Mouse (Mus musculus): ENCODE data around the gene Dolk. TPM values are rescaled to one million over a fixed set of nuclear protein-coding genes. Genes with fewer than 3 reads are reported as not detected.

Dolk gene
- total and polyA plus RNA-seq, 3 experiments = 18.5 to 21.7 TPM; not detected in 1

DNA sequence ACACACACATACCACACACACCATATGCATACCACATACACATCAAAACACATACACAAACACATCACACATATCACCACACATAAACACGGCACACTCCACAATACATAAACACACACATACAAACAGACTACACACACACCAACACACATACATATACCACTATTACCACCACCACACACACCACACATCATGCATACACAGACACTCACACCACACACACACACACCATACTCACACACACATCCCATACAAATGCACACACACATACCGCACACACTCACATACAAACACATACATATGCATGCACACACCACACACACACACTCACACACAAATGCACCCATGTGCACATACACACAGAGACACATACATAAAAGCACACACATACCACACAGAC lies 18.7 kb downstream of the Dolk start:
- TF ChIP-seq POLR2AphosphoS5 (IDR thresholded peaks at IDR 0.05; ENCODE audit: borderline replicate concordance, low read depth, low read length) = peak; percentile 82; the same call in 1 of the 2 replicates
- no peak for TF ChIP-seq E2F4 (IDR thresholded peaks at IDR 0.05; ENCODE audit: borderline replicate concordance, low read depth, low read length)
- TF ChIP-seq SMC3 (IDR thresholded peaks at IDR 0.05; ENCODE audit: low read depth, low read length) = no peak
- TF ChIP-seq TCF12 (IDR thresholded peaks at IDR 0.05; ENCODE audit: low read depth, low read length) = no peak
- H3K9ac ChIP-seq (ENCODE audit: control insufficient read depth, low read depth, low read length, poor library complexity, severe bottlenecking) = no peak overlapping the region
- no peak for DNase-seq (ENCODE audit: low read depth, low spot score)
- H3K79me2 ChIP-seq (ENCODE audit: control insufficient read depth, insufficient read depth, low read length, poor library complexity) = no peaks in the 10 kb centered on the region; the same call in 1 of the 2 replicates
- peaks cover 0 to 20% of the 10 kb centered on the region in 2 experiments; a peak in 2 of 4 replicates for H3K36me3 ChIP-seq (ENCODE audit: control insufficient read depth in 1 of 2, insufficient read depth in 2 of 2, low read length in 2 of 2)
- H3K9me3 ChIP-seq (replicated peaks; ENCODE audit: insufficient read depth, low read length) = no peaks in the 10 kb centered on the region
- no peak overlapping the region for H3K27ac ChIP-seq (ENCODE audit: control insufficient read depth, low read depth, low read length)
- no peak overlapping the region for H3K4me3 ChIP-seq (ENCODE audit: control insufficient read depth in 1 of 2, insufficient read depth in 1 of 2, low read depth in 2 of 2, low read length in 2 of 2)
- peaks cover 19 to 25% of the 10 kb centered on the region in 2 experiments for H3K4me1 ChIP-seq (ENCODE audit: control insufficient read depth in 1 of 2, insufficient read depth in 2 of 2, low read length in 2 of 2)
- H3K27me3 ChIP-seq (ENCODE audit: control insufficient read depth in 1 of 2, insufficient read depth in 2 of 2, low read length in 2 of 2) = no peaks in the 10 kb centered on the region

DNA sequence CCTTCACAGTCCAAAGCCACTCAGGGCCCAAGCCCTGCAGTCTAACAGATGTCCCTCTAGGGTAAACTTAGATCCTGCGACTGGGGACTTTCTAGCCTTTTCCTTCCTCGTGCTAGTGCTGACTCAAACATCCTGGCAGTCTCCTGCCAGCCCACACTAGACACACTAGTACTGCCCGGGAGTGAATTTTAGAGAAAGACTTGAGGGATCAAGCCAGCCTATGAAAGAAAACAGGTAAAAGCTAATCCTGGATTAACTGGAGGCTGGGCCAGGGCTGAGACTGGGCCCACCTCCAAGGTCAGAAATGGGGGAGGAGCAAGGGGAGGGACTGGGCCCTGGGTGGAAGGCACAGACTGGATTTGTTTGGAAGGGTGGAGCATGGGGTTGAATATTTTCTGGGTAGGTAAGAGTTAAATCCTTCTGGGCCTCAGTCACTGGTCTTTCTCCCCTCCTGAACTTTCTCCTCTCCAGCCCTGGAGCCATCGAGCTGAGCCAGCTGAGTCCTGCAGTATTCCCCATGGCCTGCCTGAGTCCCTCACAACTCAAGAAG lies 19.7 kb downstream of the Dolk start:
- Histone ChIP-seq H3K27ac (ENCODE audit: control insufficient read depth, low read depth, low read length) (peak overlapping the region; percentile 93), H3K4me3 (ENCODE audit: control insufficient read depth in 1 of 2, insufficient read depth in 1 of 2, low read depth in 2 of 2, low read length in 2 of 2) (no peak overlapping the region), H3K36me3 (ENCODE audit: control insufficient read depth in 1 of 2, insufficient read depth in 2 of 2, low read length in 2 of 2) (peaks cover 0 to 20% of the 10 kb centered on the region in 2 experiments; a peak in 3 of 4 replicates), H3K27me3 (ENCODE audit: control insufficient read depth in 1 of 2, insufficient read depth in 2 of 2, low read length in 2 of 2) (no peaks in the 10 kb centered on the region), H3K9me3 (replicated peaks; ENCODE audit: insufficient read depth, low read length) (no peaks in the 10 kb centered on the region), H3K4me1 (ENCODE audit: control insufficient read depth in 1 of 2, insufficient read depth in 2 of 2, low read length in 2 of 2) (peaks cover 19 to 25% of the 10 kb centered on the region in 2 experiments), H3K9ac (ENCODE audit: control insufficient read depth, low read depth, low read length, poor library complexity, severe bottlenecking) (peak overlapping the region; percentile 74), H3K79me2 (ENCODE audit: control insufficient read depth, insufficient read depth, low read length, poor library complexity) (no peaks in the 10 kb centered on the region; the same call in 1 of the 2 replicates)
- peak; percentile 44 for DNase-seq (ENCODE audit: low read depth, low spot score)
- TF ChIP-seq MXI1 (IDR thresholded peaks at IDR 0.05; ENCODE audit: low read depth, low read length) (no peak), POLR2AphosphoS2 (IDR thresholded peaks at IDR 0.05; ENCODE audit: low read length) (0 out of 2 replicates have a peak, but pooled peaks have one; percentile 16)

DNA sequence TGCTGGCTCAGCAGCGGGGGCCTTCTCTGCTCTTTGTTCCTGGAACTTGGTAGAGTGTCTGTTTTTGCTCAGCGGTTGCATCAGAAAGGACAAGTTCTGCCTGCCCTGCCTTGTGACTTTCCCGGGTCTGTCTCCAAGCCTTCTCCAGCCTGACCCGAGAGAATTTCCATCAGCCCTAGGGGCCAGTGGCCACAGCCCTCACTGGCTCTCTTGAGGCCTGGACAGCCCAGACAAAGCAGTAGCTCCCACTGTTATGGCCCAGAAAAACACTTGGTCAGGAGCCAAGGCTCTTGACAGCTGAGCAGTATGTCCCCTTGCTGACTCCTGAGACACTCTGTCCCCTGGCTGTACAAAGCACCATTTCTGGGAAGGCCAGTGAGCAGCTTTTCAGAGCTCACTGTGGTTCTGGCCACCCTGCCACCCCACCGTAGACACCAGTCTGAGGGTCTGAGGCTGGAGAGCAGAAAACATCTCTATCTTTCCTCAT lies 20.3 kb downstream of the Dolk start, which contains the start of gene Phyhd1:
Phyhd1 (plus strand) TSS at position 437 of the 487 bp plus-strand sequence.
- no peak for TF ChIP-seq MAFK (IDR thresholded peaks at IDR 0.05; ENCODE audit: borderline replicate concordance, low read depth, low read length)
- TF ChIP-seq GABPA (IDR thresholded peaks at IDR 0.05; ENCODE audit: low read depth, low read length) = no peak
- no peak for TF ChIP-seq TAL1 (IDR thresholded peaks at IDR 0.05; ENCODE audit: low read length)
- no peak for TF ChIP-seq NRF1 (IDR thresholded peaks at IDR 0.05; ENCODE audit: insufficient read depth, low read depth, low read length, poor library complexity, severe bottlenecking)
- no peak for TF ChIP-seq MEF2A (IDR thresholded peaks at IDR 0.05; ENCODE audit: extremely low read depth, insufficient replicate concordance, low read depth, low read length, poor library complexity, severe bottlenecking)
- 0 out of 2 replicates have a peak, but pooled peaks have one; percentile 2 for TF ChIP-seq TCF12 (IDR thresholded peaks at IDR 0.05; ENCODE audit: low read depth, low read length)
- no peak for TF ChIP-seq JUND (IDR thresholded peaks at IDR 0.05; ENCODE audit: low read depth, low read length)
- TF ChIP-seq HCFC1 (IDR thresholded peaks at IDR 0.05; ENCODE audit: low read depth, low read length) = no peak
- no peak for TF ChIP-seq UBTF (IDR thresholded peaks at IDR 0.05; ENCODE audit: borderline replicate concordance, insufficient read depth, low read depth, low read length)
- TF ChIP-seq POLR2AphosphoS2 (IDR thresholded peaks at IDR 0.05; ENCODE audit: low read length) = peak; percentile 23; the same call in 1 of the 2 replicates
- peaks cover 0 to 20% of the 10 kb centered on the region in 2 experiments; a peak in 3 of 4 replicates for H3K36me3 ChIP-seq (ENCODE audit: control insufficient read depth in 1 of 2, insufficient read depth in 2 of 2, low read length in 2 of 2)
- H3K79me2 ChIP-seq (ENCODE audit: control insufficient read depth, insufficient read depth, low read length, poor library complexity) = no peaks in the 10 kb centered on the region; the same call in 1 of the 2 replicates
- DNase-seq (ENCODE audit: low read depth, low spot score) = peak; percentile 66
- H3K4me1 ChIP-seq (ENCODE audit: control insufficient read depth in 1 of 2, insufficient read depth in 2 of 2, low read length in 2 of 2) = peaks cover 19 to 25% of the 10 kb centered on the region in 2 experiments
- H3K4me3 ChIP-seq (ENCODE audit: control insufficient read depth in 1 of 2, insufficient read depth in 1 of 2, low read depth in 2 of 2, low read length in 2 of 2) = no peak within 1 kb of the TSS
- peak within 1 kb of the TSS; percentile 74 for H3K9ac ChIP-seq (ENCODE audit: control insufficient read depth, low read depth, low read length, poor library complexity, severe bottlenecking)
- H3K27ac ChIP-seq (ENCODE audit: control insufficient read depth, low read depth, low read length) = peak within 1 kb of the TSS; percentile 93
- no peaks in the 10 kb centered on the region for H3K27me3 ChIP-seq (ENCODE audit: control insufficient read depth in 1 of 2, insufficient read depth in 2 of 2, low read length in 2 of 2)
- no peaks in the 10 kb centered on the region for H3K9me3 ChIP-seq (replicated peaks; ENCODE audit: insufficient read depth, low read length)
